Mouse (Mus musculus) neural tube, embryonic 10.5 days (tissue): ENCODE results near the gene Exosc8.
"Not testable (repeated sequence)": the region's sequence is repeated elsewhere in the genome, so short reads cannot be mapped to it uniquely, and the experiment has no call there.

Experiments
- DNase-seq: peaks from one replicate; pipeline ENCODE4 v3.0.0-alpha.2; 2017; ENCODE audit warnings: low spot score; ENCODE audit errors: extremely low spot score

The Exosc8 gene

GRCm38 (mm10) chr3:54735247-54736046 is at the start of gene Exosc8, which contains the start of gene Alg5:
Gene Exosc8 (minus strand): TSS chr3:54735393.
Gene Alg5 (plus strand): TSS chr3:54735539.
- peak; percentile 99 for DNase-seq

DNA sequence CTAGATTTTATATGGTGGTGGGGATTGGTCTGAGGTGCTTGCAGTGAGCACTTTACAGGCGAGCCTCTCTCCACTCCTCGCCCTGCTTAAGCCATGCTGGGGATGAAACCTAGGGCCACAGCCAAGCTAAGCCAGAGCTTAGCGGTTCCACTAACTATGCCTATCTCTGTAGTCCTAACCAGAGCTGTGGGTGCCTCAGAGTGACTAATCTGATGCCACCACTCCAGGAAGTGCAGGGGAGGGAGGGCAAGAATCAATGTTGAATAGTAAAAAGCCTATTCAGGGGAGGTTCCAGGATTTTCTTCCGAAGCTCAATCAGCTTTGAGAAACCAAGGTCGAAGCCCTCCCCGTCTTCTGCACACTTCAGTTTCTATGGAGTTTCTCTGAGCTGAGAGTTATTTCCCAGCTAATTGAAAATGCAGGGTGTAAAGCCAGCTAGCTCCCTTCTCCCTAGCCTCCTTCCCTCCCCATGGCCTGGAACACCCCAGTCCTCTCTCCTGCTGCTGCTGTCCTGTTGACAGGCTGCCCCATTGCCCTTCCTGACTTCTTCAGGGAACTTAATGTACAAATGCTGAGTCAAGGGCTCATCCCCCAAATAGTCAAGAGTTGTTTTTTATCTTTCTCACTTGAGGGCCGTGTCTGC is 40.9 kb upstream of the Exosc8 start:
- DNase-seq: no peak

DNA sequence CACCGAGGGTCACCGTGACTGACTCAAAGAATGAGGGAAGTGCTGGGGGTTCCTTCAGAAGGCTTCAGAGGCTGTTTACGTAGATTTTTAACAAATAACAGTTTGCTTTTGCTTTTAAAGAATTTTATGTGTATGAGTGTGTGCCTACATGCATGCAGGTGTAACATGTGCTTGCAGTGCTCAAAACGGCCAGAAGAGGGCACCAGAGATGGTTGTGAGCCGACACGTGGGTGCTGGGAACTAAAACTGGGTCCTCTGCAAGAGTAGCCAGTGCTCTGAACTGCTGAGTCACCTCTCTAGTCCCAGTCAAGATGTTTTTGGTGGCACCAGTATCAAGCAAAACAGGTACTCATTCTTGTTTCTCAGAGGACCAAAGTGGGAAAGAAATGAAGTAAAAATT is 38.4 kb upstream of the Exosc8 start:
- no peak for DNase-seq

DNA sequence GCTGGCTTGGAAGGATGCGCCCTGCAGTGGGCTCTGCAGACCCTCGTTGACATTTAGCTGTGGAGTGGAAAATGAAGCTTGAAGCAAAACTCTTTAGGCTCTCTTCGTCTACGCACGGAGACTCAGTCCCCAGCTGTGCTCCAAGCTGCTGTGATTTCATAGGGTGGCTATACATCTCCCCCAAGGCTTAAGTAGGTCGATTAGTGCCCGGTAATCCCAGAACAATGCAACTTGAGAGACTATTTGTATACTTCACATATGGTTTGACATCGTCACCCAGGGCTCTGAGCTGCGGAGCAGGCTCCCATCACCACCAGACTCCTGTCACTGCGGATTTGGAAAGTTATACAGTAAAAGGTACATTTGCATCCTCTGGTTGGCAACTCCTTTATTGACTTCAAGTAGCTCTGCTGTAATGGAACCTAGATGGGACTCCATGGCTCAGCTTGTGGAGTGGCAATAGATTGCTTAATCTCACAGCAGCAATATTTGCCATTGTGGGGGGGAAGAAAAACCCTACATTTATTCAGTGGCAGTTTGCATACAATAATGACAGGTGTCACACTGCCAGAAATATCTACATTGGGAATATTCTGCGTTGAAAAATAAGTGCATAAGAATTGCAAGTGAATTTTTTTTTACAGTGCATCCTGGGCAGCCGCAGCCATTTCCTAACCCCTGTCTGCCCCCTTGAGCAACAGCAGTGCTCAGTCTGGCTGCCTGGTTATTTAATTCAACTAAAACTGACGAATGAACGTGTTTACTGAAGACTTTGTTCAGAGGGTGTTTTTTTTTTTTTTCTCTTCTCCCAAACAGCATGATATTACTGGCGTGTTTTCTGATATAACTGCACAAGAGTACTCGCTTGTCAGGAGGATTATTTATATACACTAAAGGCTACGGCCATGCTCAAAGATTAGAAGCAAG is 34.4 kb upstream of the Exosc8 start:
- DNase-seq: no peak

DNA sequence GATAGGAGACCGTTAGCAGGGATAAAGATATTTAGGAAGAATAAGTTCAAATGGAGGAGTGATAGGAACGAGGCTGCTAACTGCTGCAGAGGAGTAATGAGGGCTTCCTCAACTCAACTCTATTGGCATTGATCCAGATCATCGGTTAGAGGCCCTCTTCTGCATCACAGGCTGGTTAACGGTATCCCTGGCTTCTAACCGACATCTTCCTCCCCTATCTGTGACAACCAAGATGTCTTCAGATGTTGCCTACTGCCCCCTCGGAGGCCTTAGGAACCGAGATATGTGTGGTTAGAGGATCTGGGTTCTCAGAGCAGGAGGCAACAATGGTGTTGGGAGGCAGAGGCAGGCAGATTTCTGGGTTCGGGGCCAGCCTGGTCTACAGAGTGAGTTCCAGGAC is 33.4 kb upstream of the Exosc8 start:
- no peak for DNase-seq

DNA sequence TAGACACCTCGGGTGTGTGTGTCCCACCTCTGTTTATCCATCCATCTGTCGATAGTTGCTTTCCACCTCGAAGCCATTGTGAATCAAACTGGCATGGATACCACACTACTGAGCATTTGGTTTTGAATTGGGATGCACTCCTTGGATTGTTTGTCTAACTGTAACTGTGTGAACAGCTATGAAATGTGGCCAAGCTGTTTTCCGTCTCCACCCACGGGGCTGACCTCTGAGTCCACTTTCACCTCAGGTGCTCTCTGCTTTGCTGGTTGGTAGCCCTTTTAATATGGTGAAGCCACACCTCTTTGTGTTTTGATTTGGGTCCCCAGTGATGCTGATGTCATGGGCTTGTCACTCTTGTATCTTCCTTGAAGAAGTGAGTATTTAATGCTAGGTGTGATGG is 31.6 kb upstream of the Exosc8 start:
- no peak for DNase-seq

GRCm38 (mm10) chr3:54766034-54766433 is 30.8 kb upstream of the Exosc8 start:
- DNase-seq: no peak

GRCm38 (mm10) chr3:54765521-54765920 is 30.3 kb upstream of the Exosc8 start:
- not testable (repeated sequence) for DNase-seq

- no peak for DNase-seq
Observed at GRCm38 (mm10) chr3:54764418-54764817, 29.2 kb upstream of the Exosc8 start.

DNA sequence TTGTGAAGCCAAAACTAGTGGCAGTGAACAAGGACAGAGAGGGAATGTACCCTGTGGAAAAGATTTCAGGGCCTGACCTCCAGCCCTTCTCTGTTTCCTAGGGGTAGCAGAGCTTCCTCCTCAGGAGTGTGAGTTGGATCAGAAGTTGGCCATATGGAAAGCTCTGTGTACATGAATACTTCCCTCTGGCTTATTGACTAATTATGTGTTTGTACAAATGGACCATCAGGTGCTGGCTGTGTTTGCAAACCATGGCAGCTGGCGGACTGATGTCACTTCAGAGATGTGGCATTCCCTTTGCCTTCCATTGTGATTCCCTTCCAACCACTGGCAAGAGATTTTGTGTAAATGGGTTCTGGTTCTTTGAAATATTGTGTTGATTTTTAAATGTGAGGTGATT is 26.1 kb upstream of the Exosc8 start:
- no peak for DNase-seq

- DNase-seq: no peak
Observed at GRCm38 (mm10) chr3:54760321-54761115, 25.3 kb upstream of the Exosc8 start.

GRCm38 (mm10) chr3:54759211-54759610 is 24.0 kb upstream of the Exosc8 start:
- no peak for DNase-seq

- no peak for DNase-seq
Observed at GRCm38 (mm10) chr3:54757446-54757845, 22.3 kb upstream of the Exosc8 start.

- DNase-seq: peak; percentile 29
Observed at GRCm38 (mm10) chr3:54756058-54756457, 20.9 kb upstream of the Exosc8 start.

GRCm38 (mm10) chr3:54755145-54756041 is 20.2 kb upstream of the Exosc8 start, which contains the start of gene Smad9:
Gene Smad9 (plus strand): TSS chr3:54755582.
- peak; percentile 52 for DNase-seq

DNA sequence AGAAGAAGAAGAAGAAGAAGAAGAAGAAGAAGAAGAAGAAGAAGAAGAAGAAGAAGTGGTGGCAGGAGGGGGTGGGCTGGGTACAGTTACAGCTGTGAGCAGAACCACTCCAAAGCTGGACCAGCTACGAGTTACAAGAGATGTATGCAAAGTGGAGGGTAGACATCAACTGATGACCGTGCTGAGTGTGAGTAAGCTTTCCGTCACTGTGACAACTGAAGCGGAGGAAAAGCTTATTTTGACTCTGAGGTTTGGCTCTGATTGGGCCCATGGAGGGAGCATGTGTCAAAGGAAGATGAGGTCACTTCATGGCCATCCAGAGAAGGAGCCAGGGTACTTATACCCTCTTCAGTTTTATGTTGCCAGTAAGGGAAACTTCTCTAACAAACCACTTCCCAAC is 18.2 kb upstream of the Exosc8 start:
- DNase-seq: no peak

DNA sequence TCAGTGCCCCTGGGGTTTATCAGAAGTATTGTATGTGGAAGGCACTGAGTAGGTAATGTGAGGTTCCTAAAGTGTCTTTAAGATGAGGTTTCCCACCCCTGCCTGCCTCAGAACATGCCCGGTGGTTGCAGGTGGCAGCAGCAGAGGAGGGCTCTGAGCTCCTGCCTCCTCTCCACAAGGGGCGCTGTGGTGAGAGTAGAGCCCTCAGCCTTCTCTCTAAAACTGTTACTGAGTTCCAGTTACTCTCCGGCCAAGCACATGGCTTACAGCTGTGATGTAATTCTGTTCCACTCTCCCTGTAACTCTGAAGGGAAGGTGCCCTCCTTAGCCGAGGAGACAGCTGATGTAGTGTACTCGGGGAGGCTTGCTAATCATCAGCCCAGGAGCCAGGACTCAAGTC is 10.6 kb upstream of the Exosc8 start:
- DNase-seq: no peak

- no peak for DNase-seq
Observed at GRCm38 (mm10) chr3:54741965-54742364, 6.8 kb upstream of the Exosc8 start.

DNA sequence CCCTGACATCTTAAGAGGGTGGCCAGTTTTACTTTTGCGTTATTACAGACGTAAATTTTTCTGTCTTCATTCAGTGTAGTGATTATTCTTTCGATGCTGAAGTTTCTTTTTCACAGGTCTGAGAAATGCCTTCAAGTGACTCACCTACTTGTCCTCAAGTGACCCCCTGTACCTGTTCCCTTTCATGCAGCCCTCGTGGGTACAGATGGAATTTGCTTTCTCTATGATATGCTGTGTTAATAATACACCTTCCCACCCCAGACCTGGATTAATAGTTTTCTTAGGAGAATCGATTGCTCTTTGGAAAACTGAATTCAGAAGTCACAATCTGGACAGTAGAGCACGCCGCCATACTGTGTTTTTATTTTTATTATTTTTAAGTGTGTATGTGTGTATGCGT is 2.1 kb upstream of the Exosc8 start:
- no peak for DNase-seq
